Mouse (Mus musculus) intestine, postnatal 0 days (tissue): ENCODE measurements around the gene 3110009E18Rik. TPM values are rescaled to one million over a fixed set of nuclear protein-coding genes. Genes with fewer than 3 reads are reported as not detected.

Source experiments
- ATAC-seq: fragments of 200-750 bp; cut with Nextera tagmentation; 2 replicates; pipeline ENCODE4 v1.8.0; 2017; ENCODE audit warnings: mild to moderate bottlenecking, moderate TSS enrichment, moderate library complexity
- H3K27ac ChIP-seq: fragments of 300-500 bp; sonication (generic); 2 replicates; pipeline ENCODE4 v1.5.1; 2014; ENCODE audit warnings: mild to moderate bottlenecking, low read depth, low read length, moderate library complexity
- H3K27me3 ChIP-seq: fragments of 300-500 bp; sonication (generic); replicated peaks from 2 replicates; pipeline ENCODE4 v1.6.1; 2014; ENCODE audit warnings: low read length, mixed read lengths; ENCODE audit not compliant: control insufficient read depth, insufficient read depth
- H3K36me3 ChIP-seq: fragments of 300-500 bp; sonication (generic); 2 replicates; pipeline ENCODE4 v1.6.1; 2014; ENCODE audit warnings: mild to moderate bottlenecking, moderate library complexity; ENCODE audit not compliant: control insufficient read depth, insufficient read depth
- H3K4me1 ChIP-seq: fragments of 300-500 bp; sonication (generic); replicated peaks from 2 replicates; pipeline ENCODE4 v1.6.1; 2014; ENCODE audit warnings: antibody characterized with exemption, low read length, mixed read lengths; ENCODE audit not compliant: control insufficient read depth, insufficient read depth
- H3K4me2 ChIP-seq: fragments of 300-500 bp; sonication (generic); replicated peaks from 2 replicates; pipeline ENCODE4 v1.6.1; 2014; ENCODE audit warnings: low read depth, mild to moderate bottlenecking, moderate library complexity
- H3K4me3 ChIP-seq: fragments of 300-500 bp; sonication (generic); 2 replicates; pipeline ENCODE4 v1.5.1; 2014; ENCODE audit warnings: low read depth, low read length
- H3K9ac ChIP-seq: fragments of 300-500 bp; sonication (generic); 2 replicates; pipeline ENCODE4 v1.6.1; 2014; ENCODE audit warnings: mild to moderate bottlenecking, low read depth, low read length
- H3K9me3 ChIP-seq: fragments of 300-500 bp; sonication (generic); 2 replicates; pipeline ENCODE4 v1.6.1; 2016; ENCODE audit warnings: mixed run types; ENCODE audit not compliant: control insufficient read depth
- CTCF ChIP-seq: sonication (generic); IDR thresholded peaks from 2 replicates; pipeline ENCODE4 v1.5.1; 2016; ENCODE audit warnings: low read depth, mild to moderate bottlenecking, control low read depth, antibody characterized with exemption, moderate library complexity
- WGBS: fragments of 180-500 bp; shearing (Covaris S2); extraction: QIAGEN DNeasy Blood & Tissue Kit; methylation state at CpG from one replicate; pipeline ENCODE4 v1.1.7; 2014; 5-methylcytosine and 5-hydroxymethylcytosine counted together
- polyA plus RNA-seq: library from polyadenylated mRNA; unstranded; fragments of >200 nt; fragmentation: Nextera tagmentation; extraction: Ambion mirVana; gene quantifications from 2 replicates; pipeline ENCODE4 v1.2.1, GENCODE M21; 2015

3110009E18Rik gene
- polyA plus RNA-seq, 1 experiment from 2014 or later = 8.7 TPM

DNA sequence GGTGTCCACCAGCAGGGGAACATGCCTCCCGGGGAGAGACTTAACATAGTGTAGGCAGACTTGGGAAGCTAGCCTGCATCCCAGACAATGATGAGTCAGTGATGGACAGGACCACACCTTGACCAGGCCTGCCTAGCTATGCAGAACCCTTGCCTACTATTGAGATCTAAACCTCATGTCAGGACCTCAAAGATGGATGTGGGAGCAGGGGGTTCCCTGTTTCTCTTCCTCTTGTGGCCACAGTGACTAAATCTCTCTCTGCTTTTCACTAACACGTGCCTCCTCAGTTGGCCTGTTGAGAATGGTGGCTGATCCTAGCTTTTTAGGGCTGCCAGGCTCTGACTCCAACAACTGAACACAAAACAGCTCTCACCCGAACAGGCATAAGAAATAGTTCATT lies 81.6 kb downstream of the 3110009E18Rik start:
- no peak for TF ChIP-seq CTCF
- no peaks in the 10 kb centered on the region for H3K27me3 ChIP-seq
- no peaks in the 10 kb centered on the region for H3K4me1 ChIP-seq
- H3K36me3 ChIP-seq = no peaks in the 10 kb centered on the region
- H3K27ac ChIP-seq = no peak overlapping the region
- H3K4me3 ChIP-seq = no peak overlapping the region
- no peaks in the 10 kb centered on the region for H3K9me3 ChIP-seq
- no peak for ATAC-seq
- H3K9ac ChIP-seq = no peak overlapping the region
- WGBS = 66% methylated on average over 3 of the region's 3 CpGs
- H3K4me2 ChIP-seq = no peak overlapping the region

DNA sequence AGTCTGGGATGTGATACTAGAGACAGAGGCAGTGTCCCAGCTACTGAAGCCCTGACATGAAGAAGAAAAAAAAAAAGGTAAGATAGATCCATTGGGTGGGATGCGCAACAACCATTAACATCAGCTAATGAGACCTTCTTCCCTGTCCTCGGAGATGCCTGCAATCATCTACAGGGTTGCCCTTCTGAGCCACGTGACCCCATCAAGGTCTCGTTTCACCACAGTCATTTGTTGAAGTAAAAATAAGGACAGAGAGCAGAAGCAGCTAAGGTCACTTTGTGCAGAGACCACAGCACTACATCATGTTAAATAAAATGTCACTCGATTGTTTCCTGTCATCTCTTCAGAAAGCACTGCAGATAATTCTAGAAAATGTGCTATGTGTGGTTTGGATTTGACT lies 82.8 kb downstream of the 3110009E18Rik start:
- H3K27ac ChIP-seq = no peak overlapping the region
- H3K27me3 ChIP-seq = no peaks in the 10 kb centered on the region
- 79% methylated on average over 5 of the region's 5 CpGs for WGBS
- H3K36me3 ChIP-seq = no peaks in the 10 kb centered on the region
- no peaks in the 10 kb centered on the region for H3K4me1 ChIP-seq
- no peak overlapping the region for H3K4me2 ChIP-seq
- no peaks in the 10 kb centered on the region for H3K9me3 ChIP-seq
- no peak for TF ChIP-seq CTCF
- no peak overlapping the region for H3K4me3 ChIP-seq
- H3K9ac ChIP-seq = no peak overlapping the region
- no peak for ATAC-seq

DNA sequence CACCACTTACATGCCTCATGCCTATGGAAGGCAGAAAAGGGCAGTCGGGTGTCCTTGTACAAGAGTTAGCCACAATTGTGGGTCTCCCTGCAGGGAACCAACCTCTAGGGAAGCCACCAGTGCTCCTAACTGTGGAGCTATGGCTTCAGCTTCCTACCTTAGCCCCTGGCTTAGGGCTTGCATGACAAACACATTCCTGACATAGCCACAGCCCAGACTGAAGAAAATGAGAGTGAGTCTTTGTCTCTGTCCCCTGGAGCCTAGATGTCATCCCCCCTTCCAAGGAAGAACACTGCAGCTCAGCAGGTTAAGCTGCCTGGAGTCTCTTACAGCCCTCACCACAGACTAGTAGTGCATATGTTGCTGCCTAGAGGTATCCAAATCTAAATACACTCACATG lies 83.8 kb downstream of the 3110009E18Rik start:
- TF ChIP-seq CTCF = no peak
- no peak overlapping the region for H3K4me2 ChIP-seq
- H3K9ac ChIP-seq = no peak overlapping the region
- ATAC-seq = no peak
- 61% methylated on average over 1 of the region's 1 CpGs for WGBS
- H3K36me3 ChIP-seq = no peaks in the 10 kb centered on the region
- no peak overlapping the region for H3K27ac ChIP-seq
- H3K4me3 ChIP-seq = no peak overlapping the region
- H3K4me1 ChIP-seq = no peaks in the 10 kb centered on the region
- no peaks in the 10 kb centered on the region for H3K9me3 ChIP-seq
- H3K27me3 ChIP-seq = no peaks in the 10 kb centered on the region

DNA sequence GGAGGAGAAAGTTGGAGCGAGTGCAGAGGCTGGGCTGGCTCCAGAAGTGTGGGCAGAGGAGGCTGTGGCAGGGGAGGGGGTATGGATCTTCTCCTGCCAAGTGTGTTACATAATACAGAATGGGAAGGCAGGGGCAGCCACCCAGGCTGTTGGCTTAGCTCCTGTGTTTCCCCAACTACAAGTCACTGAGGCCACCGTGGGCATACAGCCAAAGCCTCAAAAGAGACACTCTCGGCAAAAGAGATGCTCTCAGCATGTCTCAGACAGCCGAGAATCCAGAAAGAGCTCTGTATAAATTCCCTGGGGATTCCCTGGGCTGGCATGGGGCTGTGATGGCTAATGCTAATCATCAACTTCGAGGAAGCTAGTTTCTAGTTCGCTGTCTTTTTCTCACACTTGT lies 86.6 kb downstream of the 3110009E18Rik start:
- WGBS = 60% methylated on average over 6 of the region's 6 CpGs
- no peak overlapping the region for H3K27ac ChIP-seq
- H3K9ac ChIP-seq = no peak overlapping the region
- H3K4me3 ChIP-seq = no peak overlapping the region
- H3K4me2 ChIP-seq = no peak overlapping the region
- TF ChIP-seq CTCF = no peak
- H3K36me3 ChIP-seq = no peaks in the 10 kb centered on the region
- no peaks in the 10 kb centered on the region for H3K9me3 ChIP-seq
- ATAC-seq = no peak
- H3K27me3 ChIP-seq = no peaks in the 10 kb centered on the region
- no peaks in the 10 kb centered on the region for H3K4me1 ChIP-seq

DNA sequence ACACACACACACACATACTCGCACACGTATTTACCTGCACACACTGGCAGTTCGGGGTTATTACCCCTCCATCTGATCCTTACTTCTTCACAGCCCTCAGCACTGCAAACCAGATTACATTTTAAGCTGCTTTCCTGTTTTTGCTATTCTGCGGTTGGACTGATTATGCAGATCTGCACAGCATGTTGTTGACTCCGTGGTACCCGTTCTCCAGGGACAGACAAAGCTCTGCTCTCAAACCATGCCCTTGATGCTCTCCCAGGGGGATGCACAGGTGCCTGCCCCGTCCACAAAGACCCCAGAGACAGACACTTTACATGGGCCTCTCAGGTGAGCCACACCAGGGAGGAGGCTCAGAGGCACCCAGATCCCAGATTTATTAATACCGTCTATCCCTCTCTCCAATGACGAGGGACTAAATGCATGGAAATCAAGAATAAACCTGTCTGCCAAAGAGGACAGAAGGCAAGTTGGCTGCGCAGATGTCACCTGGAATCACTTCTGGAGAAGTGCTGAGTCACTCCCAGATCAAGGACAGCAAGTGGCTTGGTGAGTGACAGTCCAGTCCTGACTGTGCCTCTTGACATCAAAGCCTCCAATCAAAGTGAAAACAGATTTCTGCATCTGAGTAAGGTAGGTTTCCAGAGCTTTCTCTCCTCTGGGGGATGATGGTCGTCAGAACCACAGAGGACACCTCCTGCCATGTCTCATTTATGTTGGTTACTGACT lies 87.7 kb downstream of the 3110009E18Rik start:
- no peak for ATAC-seq
- Histone ChIP-seq H3K9ac (no peak overlapping the region), H3K4me3 (no peak overlapping the region), H3K9me3 (no peaks in the 10 kb centered on the region), H3K4me1 (no peaks in the 10 kb centered on the region), H3K4me2 (no peak overlapping the region), H3K27ac (no peak overlapping the region), H3K36me3 (no peaks in the 10 kb centered on the region), H3K27me3 (no peaks in the 10 kb centered on the region)
- 79% methylated on average over 11 of the region's 11 CpGs for WGBS
- TF ChIP-seq CTCF = no peak

DNA sequence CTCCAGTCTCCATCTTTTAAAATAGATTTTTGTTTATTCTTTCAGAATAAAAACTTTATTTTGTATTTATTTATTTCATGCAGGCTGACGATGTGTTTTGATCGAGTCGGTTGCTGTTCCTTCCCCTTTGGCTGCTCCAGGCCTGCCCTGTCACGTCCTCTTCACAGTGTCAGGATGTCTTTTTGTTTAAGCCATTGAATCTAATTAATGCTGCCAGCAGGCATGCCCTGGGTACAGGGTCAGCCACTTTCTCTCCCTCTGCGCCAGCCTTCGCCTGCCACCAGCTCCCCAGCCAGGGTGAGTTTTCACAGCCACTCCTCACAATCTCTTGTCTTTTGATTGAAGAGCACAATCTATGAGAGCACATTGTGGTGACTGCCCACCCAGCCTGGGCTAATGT lies 99.9 kb downstream of the 3110009E18Rik start:
- Histone ChIP-seq H3K4me3 (no peak overlapping the region), H3K27ac (no peak overlapping the region), H3K4me2 (no peak overlapping the region), H3K9ac (no peak overlapping the region), H3K4me1 (no peaks in the 10 kb centered on the region), H3K9me3 (no peaks in the 10 kb centered on the region), H3K27me3 (no peaks in the 10 kb centered on the region), H3K36me3 (no peaks in the 10 kb centered on the region)
- no peak for TF ChIP-seq CTCF
- ATAC-seq = no peak
- 58% methylated on average over 6 of the region's 6 CpGs for WGBS
